Mouse (Mus musculus) inflammation-experienced regulatory T-cells (primary cell): ENCODE results near the gene Mettl21a. TPM values are rescaled to one million over a fixed set of nuclear protein-coding genes. Genes with fewer than 3 reads are reported as not detected.

Source experiments
- polyA plus RNA-seq, 2 experiments: library from polyadenylated mRNA; unstranded; fragments of 100-300 nt; shearing (Covaris generic); gene quantifications; one replicate each; pipeline ENCODE4 v1.2.1; 2017

Mettl21a gene
- 10 to 100 TPM; 27.2 to 33.6 TPM for polyA plus RNA-seq

GRCm38 (mm10) chr1:64616881-64617714 lies at the start of gene Mettl21a:
Gene Mettl21a (minus strand): TSS chr1:64617242.

Other genes starting within 250 kb of the Mettl21a start
- 10 to 100 TPM; 66.7 to 68.0 TPM for gene Creb1, start 84.6 kb downstream of the Mettl21a start, polyA plus RNA-seq
- 10 to 100 TPM in 1 of 2 experiments, 1 to 10 TPM in 1; 3.1 to 10.6 TPM for gene Ccnyl1, start 73.2 kb upstream of the Mettl21a start, polyA plus RNA-seq
- under 1 TPM; 0.42 to 0.80 TPM for gene Fzd5, start 120.5 kb upstream of the Mettl21a start, polyA plus RNA-seq